Mouse (Mus musculus) C2C12 (cell line): ENCODE measurements around the gene Cep95.

Experiments used
- CEBPB ChIP-seq: IDR thresholded peaks from one replicate; pipeline ENCODE4 v1.6.1; 2011; ENCODE audit warnings: low read depth, mild to moderate bottlenecking, control low read depth, moderate library complexity
- CTCF ChIP-seq: IDR thresholded peaks from one replicate; pipeline ENCODE4 v1.5.1; 2011; ENCODE audit not compliant: control insufficient read depth, insufficient read depth, insufficient read length
- FOSL1 ChIP-seq: IDR thresholded peaks from one replicate; pipeline ENCODE4 v1.8.0; 2011; ENCODE audit warnings: mild to moderate bottlenecking, low read length; ENCODE audit not compliant: poor library complexity, insufficient read depth, severe bottlenecking
- MAX ChIP-seq: IDR thresholded peaks from one replicate; pipeline ENCODE4 v1.6.1; 2011; ENCODE audit warnings: mild to moderate bottlenecking, control low read depth
- MYOD1 ChIP-seq: IDR thresholded peaks from one replicate; pipeline ENCODE4 v1.6.1; 2011; ENCODE audit warnings: low read depth; ENCODE audit not compliant: control insufficient read depth, insufficient read length
- MYOG ChIP-seq: IDR thresholded peaks from one replicate; pipeline ENCODE4 v1.6.1; 2011; ENCODE audit not compliant: control insufficient read depth, insufficient read length; ENCODE audit errors: extremely low read depth
- USF1 ChIP-seq: IDR thresholded peaks from one replicate; pipeline ENCODE4 v1.6.1; 2011; ENCODE audit warnings: low read depth, mild to moderate bottlenecking, control low read depth, moderate library complexity

DNA sequence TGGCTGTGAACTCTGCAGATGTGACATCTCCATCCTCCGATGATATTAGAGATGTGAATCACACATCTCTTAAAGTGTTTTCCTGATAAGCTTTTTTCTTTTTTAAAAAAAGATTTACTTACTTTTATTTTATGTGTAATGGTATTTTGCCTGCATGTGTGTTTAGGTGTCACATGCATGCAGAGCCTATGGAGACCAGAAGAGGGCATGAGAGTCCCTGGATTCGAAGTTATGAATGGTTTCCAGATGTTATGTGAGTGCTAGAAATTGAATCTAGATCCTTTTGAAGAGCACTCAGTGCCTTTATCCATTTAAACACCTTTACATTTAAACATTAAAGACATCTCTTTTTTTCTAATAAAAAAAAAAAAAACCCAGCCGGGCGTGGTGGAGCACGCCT, 44.1 kb upstream of the Cep95 start:
- TF ChIP-seq MAX (no peak), CTCF (no peak), CEBPB (no peak), MYOG (no peak), USF1 (no peak), FOSL1 (no peak), MYOD1 (no peak)
